Comparison of ENCODE assay signal across 8 mouse cellular contexts in the genomic region with DNA sequence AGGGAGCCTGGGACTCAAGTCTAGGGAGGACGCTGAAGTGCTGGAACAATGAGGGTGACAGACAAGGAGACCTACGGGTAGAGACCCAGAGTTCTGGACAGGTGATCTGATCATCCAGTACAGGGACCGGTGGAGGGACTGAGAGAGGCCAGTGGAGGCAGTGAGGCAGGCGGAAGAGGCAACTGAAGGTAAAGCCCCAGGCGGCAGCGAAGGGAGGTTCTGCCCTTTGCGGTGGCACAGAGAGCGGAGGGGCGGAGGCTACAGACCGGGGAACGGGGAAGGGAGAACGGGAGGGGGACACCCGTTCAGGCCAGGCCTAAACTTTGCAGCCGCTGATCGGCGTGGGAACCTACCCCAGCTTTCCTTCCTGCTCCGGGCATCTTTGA. TPM values are rescaled to one million over a fixed set of nuclear protein-coding genes. Genes with fewer than 3 reads are reported as not detected.
A peak's percentile ranks its signal among the peaks of the same experiment; 100 is the strongest.
DNase-seq lines count a peak whose midpoint lies in the region; ATAC-seq and TF ChIP-seq lines count a peak whose summit lies in the region.

No protein-coding gene starts in this region.

- peak overlapping the region; percentile 84 for H3K27ac ChIP-seq in cortical plate, adult 2 months (ENCODE audit: insufficient read depth, low read length)
- H3K27ac ChIP-seq in hindbrain, embryonic 13.5 days: peak overlapping the region; percentile 98
- H3K27ac ChIP-seq in limb, embryonic 15.5 days: no peak overlapping the region

- H3K4me2 ChIP-seq in hindbrain, embryonic 13.5 days: peak overlapping the region; percentile 83
- H3K4me2 ChIP-seq in limb, embryonic 15.5 days: peak overlapping the region; percentile 96

- no peak for TF ChIP-seq POLR2A in cortical plate, adult 2 months (IDR thresholded peaks at IDR 0.05; ENCODE audit: extremely low read depth, insufficient read depth, low read length)

- H3K4me1 ChIP-seq in cortical plate, adult 2 months (ENCODE audit: control insufficient read depth, insufficient read depth, low read length): peaks cover 2% of the 10 kb centered on the region; the same call in 1 of the 2 replicates
- H3K4me1 ChIP-seq in hindbrain, embryonic 13.5 days (replicated peaks): peaks cover 67% of the 10 kb centered on the region
- H3K4me1 ChIP-seq in limb, embryonic 15.5 days: peaks cover 27% of the 10 kb centered on the region

- peak overlapping the region; percentile 100 for H3K4me3 ChIP-seq in cortical plate, adult 2 months (ENCODE audit: insufficient read depth, low read length)
- peak overlapping the region; percentile 96 for H3K4me3 ChIP-seq in hindbrain, embryonic 13.5 days
- peak overlapping the region; percentile 77 for H3K4me3 ChIP-seq in limb, embryonic 15.5 days

- no peak for TF ChIP-seq CTCF in cortical plate, adult 2 months (IDR thresholded peaks at IDR 0.05; ENCODE audit: extremely low read depth, insufficient read depth, low read length)

- H3K36me3 ChIP-seq in hindbrain, embryonic 13.5 days: no peaks in the 10 kb centered on the region; the same call in 1 of the 2 replicates
- H3K36me3 ChIP-seq in limb, embryonic 15.5 days: no peaks in the 10 kb centered on the region

- H3K9ac ChIP-seq in hindbrain, embryonic 13.5 days: peak overlapping the region; percentile 97
- H3K9ac ChIP-seq in limb, embryonic 15.5 days: peak overlapping the region; percentile 73

- ATAC-seq in hindbrain, embryonic 13.5 days (ENCODE audit: low FRiP score): no peak
- no peak for ATAC-seq in limb, embryonic 15.5 days (ENCODE audit: insufficient number of reproducible peaks, low FRiP score, low TSS enrichment, low read depth)
- ATAC-seq in monocyte, adult 5-6 weeks (replicated peaks; ENCODE audit: insufficient number of reproducible peaks, low FRiP score, low TSS enrichment, poor library complexity, severe bottlenecking): peak; percentile 67
- no peak for ATAC-seq in frontal cortex, adult (ENCODE audit: low TSS enrichment)

- 0 out of 2 replicates have a peak, but pooled peaks cover 4% of the 10 kb centered on the region for H3K27me3 ChIP-seq in hindbrain, embryonic 13.5 days
- H3K27me3 ChIP-seq in limb, embryonic 15.5 days: peaks cover 76% of the 10 kb centered on the region

- H3K9me3 ChIP-seq in hindbrain, embryonic 13.5 days: no peaks in the 10 kb centered on the region
- no peaks in the 10 kb centered on the region for H3K9me3 ChIP-seq in limb, embryonic 15.5 days

- under 1% methylated on average over 17 of the region's 17 CpGs for WGBS in hindbrain, embryonic 13.5 days
- WGBS in limb, embryonic 15.5 days: 2% methylated on average over 17 of the region's 17 CpGs

- peak; percentile 29 for DNase-seq in thymus, postnatal 14 days
- DNase-seq in thymus, postnatal 0 days (ENCODE audit: low spot score): no peak
- no peak for DNase-seq in adipocyte (ENCODE audit: low spot score)

RNA-seq across cellular contexts. Expression of gene Camk2n1, which starts 1.8 kb away (rescaled TPM):
- polyA plus RNA-seq in thymus, postnatal 0 days (2015; fragmentation: Nextera tagmentation; extraction: Ambion mirVana): 0.36 and 0.47 TPM in 2 replicates
- polyA plus RNA-seq in cortical plate, adult 2 months (2012; rRNA removed): 995 and 1,039 TPM in 2 replicates
- 14.3 and 14.8 TPM in 2 replicates for polyA plus RNA-seq in hindbrain, embryonic 13.5 days (2015; fragmentation: Nextera tagmentation; extraction: Ambion mirVana)
- 1.7 and 2.2 TPM in 2 replicates for polyA plus RNA-seq in limb, embryonic 15.5 days (2015; fragmentation: Nextera tagmentation; extraction: Ambion mirVana)
- total RNA-seq in monocyte, adult 5-6 weeks (2017): 10.8 to 19.2 TPM (median 11.3 TPM) in 3 replicates

RNA-seq across cellular contexts. Expression of gene Mul1, which starts 21.5 kb away (rescaled TPM):
- polyA plus RNA-seq in thymus, postnatal 0 days (2015; fragmentation: Nextera tagmentation; extraction: Ambion mirVana): 13.7 and 17.7 TPM in 2 replicates
- polyA plus RNA-seq in cortical plate, adult 2 months (2012; rRNA removed): 28.2 and 30.6 TPM in 2 replicates
- polyA plus RNA-seq in hindbrain, embryonic 13.5 days (2015; fragmentation: Nextera tagmentation; extraction: Ambion mirVana): 20.9 and 21.4 TPM in 2 replicates
- 16.8 and 17.7 TPM in 2 replicates for polyA plus RNA-seq in limb, embryonic 15.5 days (2015; fragmentation: Nextera tagmentation; extraction: Ambion mirVana)
- 10.8 to 12.0 TPM (median 11.9 TPM) in 3 replicates for total RNA-seq in monocyte, adult 5-6 weeks (2017)

RNA-seq across cellular contexts. Expression of gene Fam43b, which starts 59.6 kb away (rescaled TPM):
- polyA plus RNA-seq in thymus, postnatal 0 days (2015; fragmentation: Nextera tagmentation; extraction: Ambion mirVana): 0.14 and 0.26 TPM in 2 replicates
- 19.1 and 19.2 TPM in 2 replicates for polyA plus RNA-seq in cortical plate, adult 2 months (2012; rRNA removed)
- polyA plus RNA-seq in hindbrain, embryonic 13.5 days (2015; fragmentation: Nextera tagmentation; extraction: Ambion mirVana): 3.0 and 3.5 TPM in 2 replicates
- polyA plus RNA-seq in limb, embryonic 15.5 days (2015; fragmentation: Nextera tagmentation; extraction: Ambion mirVana): 0.09 and 0.12 TPM in 2 replicates
- not detected in 3 replicates for total RNA-seq in monocyte, adult 5-6 weeks (2017)

Comparison
In these comparisons a context has a peak if more than half of its experiments do, and no peak if none do; other contexts are left out.
1. RNA of gene Camk2n1, which starts 1.8 kb away (polyA plus RNA-seq): 995 to 1,039 TPM in cortical plate, adult 2 months; 14.3 to 14.8 TPM in hindbrain, embryonic 13.5 days, 1.7 to 2.2 TPM in limb, embryonic 15.5 days and 0.36 to 0.47 TPM in thymus, postnatal 0 days; every median in the first group is over 10 times any median in the second.
2. Peak in every context shown above with its lines, with median percentiles within 50 percentile points of each other: H3K4me3 ChIP-seq.